Mouse (Mus musculus) neural tube, embryonic 11.5 days (tissue): Measurements from ENCODE around the gene Ak3. TPM values are rescaled to one million over a fixed set of nuclear protein-coding genes. Genes with fewer than 3 reads are reported as not detected.

ENCODE experiments used
- ATAC-seq: fragments of 200-750 bp; cut with Nextera tagmentation; 2 replicates; pipeline ENCODE4 v1.8.0; 2017; ENCODE audit warnings: moderate number of reproducible peaks, mild to moderate bottlenecking, moderate TSS enrichment, moderate library complexity; ENCODE audit not compliant: insufficient read depth, low FRiP score, low TSS enrichment
- DNase-seq: peaks from one replicate; pipeline ENCODE4 v3.0.0-alpha.2; 2015; ENCODE audit warnings: low spot score
- H3K27ac ChIP-seq: fragments of 300-500 bp; sonication (generic); 2 replicates; pipeline ENCODE4 v1.5.1; 2014; ENCODE audit warnings: low read depth, mild to moderate bottlenecking, low read length
- H3K27me3 ChIP-seq: fragments of 300-500 bp; sonication (generic); 2 replicates; pipeline ENCODE4 v1.6.1; 2014; ENCODE audit warnings: mild to moderate bottlenecking, low read length, mixed read lengths; ENCODE audit not compliant: control insufficient read depth, insufficient read depth
- H3K36me3 ChIP-seq: fragments of 300-500 bp; sonication (generic); 2 replicates; pipeline ENCODE4 v1.6.1; 2014; ENCODE audit warnings: mild to moderate bottlenecking, low read length, moderate library complexity, mixed read lengths; ENCODE audit not compliant: control insufficient read depth, insufficient read depth
- H3K4me1 ChIP-seq: fragments of 300-500 bp; sonication (generic); 2 replicates; pipeline ENCODE4 v1.6.1; 2014; ENCODE audit warnings: low read length, mixed read lengths; ENCODE audit not compliant: control insufficient read depth, insufficient read depth
- H3K4me2 ChIP-seq: fragments of 300-500 bp; sonication (generic); 2 replicates; pipeline ENCODE4 v1.6.1; 2014; ENCODE audit warnings: low read depth, mild to moderate bottlenecking, moderate library complexity
- H3K4me3 ChIP-seq: fragments of 300-500 bp; sonication (generic); 2 replicates; pipeline ENCODE4 v1.5.1; 2014; ENCODE audit warnings: low read depth, low read length
- H3K9ac ChIP-seq: fragments of 300-500 bp; sonication (generic); 2 replicates; pipeline ENCODE4 v1.6.1; 2014; ENCODE audit warnings: mild to moderate bottlenecking, low read length
- H3K9me3 ChIP-seq: fragments of 300-500 bp; sonication (generic); 2 replicates; pipeline ENCODE4 v1.6.1; 2016; ENCODE audit warnings: low read length; ENCODE audit not compliant: control insufficient read depth
- WGBS: fragments of 180-500 bp; shearing (Covaris S2); extraction: QIAGEN DNeasy Blood & Tissue Kit; methylation state at CpG from one replicate; pipeline ENCODE4 v1.1.7; 2014; 5-methylcytosine and 5-hydroxymethylcytosine counted together
- polyA plus RNA-seq: library from polyadenylated mRNA; unstranded; fragments of >200 nt; fragmentation: Nextera tagmentation; extraction: Ambion mirVana; gene quantifications from 2 replicates; pipeline ENCODE4 v1.2.1, GENCODE M21; 2014

Ak3 gene
- 78.7 and 82.7 TPM in 2 replicates for polyA plus RNA-seq

DNA sequence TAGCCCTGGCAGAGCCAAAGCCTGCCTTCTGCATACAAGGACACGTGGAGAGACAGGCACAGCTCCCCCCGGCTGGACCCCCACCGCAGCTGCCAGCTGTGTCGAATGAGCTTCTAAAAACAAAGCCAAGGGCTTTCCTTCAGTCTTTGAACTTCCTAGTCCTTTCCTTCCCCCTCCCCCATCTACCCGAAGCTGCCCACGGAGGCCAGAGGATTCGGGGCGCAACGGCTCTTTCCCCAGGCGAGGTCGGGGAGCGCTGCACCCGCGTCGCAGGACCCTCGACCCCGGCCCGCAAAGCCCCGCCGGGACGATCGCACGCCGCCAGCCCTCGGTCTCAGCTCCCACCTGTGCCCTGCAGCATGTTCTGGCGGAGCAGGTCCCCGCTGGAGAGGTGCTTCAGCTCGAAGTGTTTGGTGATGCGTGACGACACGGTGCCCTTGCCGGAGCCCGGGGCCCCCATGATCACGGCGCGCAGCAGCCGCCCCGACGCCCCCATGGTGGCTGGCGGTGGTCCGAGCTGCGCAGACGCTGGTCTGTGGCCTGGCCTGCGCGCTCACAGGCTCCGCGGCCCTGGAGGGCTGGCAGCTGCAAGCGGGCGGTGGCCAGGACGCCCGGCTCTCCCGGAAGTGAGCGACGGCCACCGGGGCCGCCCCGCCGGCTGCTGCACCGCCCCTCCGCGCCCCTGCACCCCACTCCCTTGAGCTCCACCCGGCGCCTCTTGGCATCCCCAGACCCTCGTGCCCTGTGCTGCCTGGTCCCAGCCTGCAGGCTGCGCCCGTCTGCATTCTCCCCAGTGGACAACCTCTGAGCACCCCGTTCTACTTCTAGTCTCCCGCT is at the start of gene Ak3:
Gene Ak3, minus strand, starts transcription at position 628 of the 837 bp plus-strand sequence.
- H3K9ac ChIP-seq: peak within 1 kb of the TSS; percentile 92
- WGBS: under 1% methylated on average over 65 of the region's 68 CpGs
- H3K4me2 ChIP-seq: peak within 1 kb of the TSS; percentile 71
- ATAC-seq (peak; percentile 85), DNase-seq (peak; percentile 79)
- no peaks in the 10 kb centered on the region for H3K36me3 ChIP-seq
- no peaks in the 10 kb centered on the region for H3K9me3 ChIP-seq
- peak within 1 kb of the TSS; percentile 68 for H3K27ac ChIP-seq
- peak within 1 kb of the TSS; percentile 77 for H3K4me3 ChIP-seq
- H3K27me3 ChIP-seq: no peaks in the 10 kb centered on the region
- H3K4me1 ChIP-seq: peaks cover 9% of the 10 kb centered on the region

DNA sequence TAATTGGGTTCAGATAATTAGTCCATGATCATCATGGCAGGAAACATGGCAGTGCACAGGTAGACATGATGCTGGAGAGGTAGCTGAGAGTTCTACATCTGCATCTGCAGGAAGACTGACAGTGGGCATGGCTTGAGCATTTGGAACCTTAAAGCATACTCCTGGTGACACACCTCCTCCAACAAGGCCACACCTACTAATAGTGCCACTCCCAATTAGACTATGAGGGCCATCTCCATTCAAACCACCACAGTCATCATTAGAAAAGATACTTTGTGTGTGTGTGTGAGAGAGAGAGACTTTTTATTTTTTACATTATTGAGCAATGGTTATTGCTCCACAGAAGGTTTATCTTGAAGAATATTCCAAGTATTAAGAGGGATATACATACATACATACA is 44.4 kb upstream of the Ak3 start:
- Histone ChIP-seq H3K36me3 (no peaks in the 10 kb centered on the region), H3K4me1 (no peaks in the 10 kb centered on the region), H3K4me3 (no peak overlapping the region), H3K27me3 (no peaks in the 10 kb centered on the region), H3K9me3 (no peaks in the 10 kb centered on the region), H3K4me2 (no peak overlapping the region), H3K9ac (no peak overlapping the region), H3K27ac (no peak overlapping the region)
- ATAC-seq (no peak), DNase-seq (no peak)

GRCm38 (mm10) chr19:29088628-29089027 is 40.9 kb upstream of the Ak3 start:
- Histone ChIP-seq H3K9ac (no peak overlapping the region), H3K4me1 (no peaks in the 10 kb centered on the region), H3K27ac (no peak overlapping the region), H3K36me3 (no peaks in the 10 kb centered on the region), H3K4me3 (no peak overlapping the region), H3K4me2 (no peak overlapping the region), H3K9me3 (no peaks in the 10 kb centered on the region), H3K27me3 (no peaks in the 10 kb centered on the region)
- WGBS: 83% methylated on average over 6 of the region's 6 CpGs
- no peak for DNase-seq
- no peak for ATAC-seq

DNA sequence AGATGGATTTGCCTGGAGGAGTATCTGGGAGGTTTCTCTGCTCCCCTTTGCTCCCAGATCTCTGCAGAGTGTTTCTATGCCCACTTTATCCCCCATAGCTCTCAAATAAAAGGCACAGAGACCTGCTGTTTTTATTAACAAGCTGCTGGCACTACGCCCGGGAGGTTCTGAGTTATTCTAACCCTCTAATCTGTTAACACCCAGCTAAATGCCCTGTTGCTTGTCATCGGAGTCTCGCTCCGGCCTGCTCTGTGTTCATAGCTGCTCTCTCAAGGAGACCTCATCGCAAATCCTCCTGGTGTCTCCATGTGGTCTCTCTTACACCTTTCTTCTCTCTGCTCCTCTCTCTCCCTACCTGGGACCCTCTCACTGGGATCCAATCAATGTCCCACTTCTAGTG is 27.0 kb upstream of the Ak3 start:
- no peak overlapping the region for H3K4me3 ChIP-seq
- ATAC-seq (no peak), DNase-seq (no peak)
- H3K36me3 ChIP-seq: no peaks in the 10 kb centered on the region
- H3K27me3 ChIP-seq: no peaks in the 10 kb centered on the region
- no peak overlapping the region for H3K27ac ChIP-seq
- WGBS: 84% methylated on average over 6 of the region's 6 CpGs
- H3K4me1 ChIP-seq: no peaks in the 10 kb centered on the region
- H3K9ac ChIP-seq: no peak overlapping the region
- H3K4me2 ChIP-seq: no peak overlapping the region
- H3K9me3 ChIP-seq: no peaks in the 10 kb centered on the region

DNA sequence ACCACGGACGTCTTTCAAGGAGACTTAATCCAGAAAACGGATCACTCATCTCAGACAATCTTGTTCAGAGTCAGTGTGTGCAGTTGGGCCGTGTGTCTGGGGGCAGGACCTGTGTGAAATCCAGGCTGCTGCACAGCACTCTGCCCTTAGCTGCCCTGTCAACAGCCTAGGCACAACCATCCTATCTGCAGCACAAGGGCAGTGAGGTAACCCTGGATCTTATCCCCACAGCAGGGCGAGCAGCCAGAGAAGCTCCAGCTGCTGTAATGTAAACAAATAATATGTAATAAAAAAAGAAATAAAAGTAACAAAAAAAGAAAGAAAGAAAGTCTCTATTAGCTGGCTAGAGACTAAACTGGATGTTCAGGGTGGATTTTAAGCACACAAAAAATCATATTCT is 21.4 kb upstream of the Ak3 start:
- DNase-seq (no peak), ATAC-seq (no peak)
- Histone ChIP-seq H3K27me3 (no peaks in the 10 kb centered on the region), H3K4me3 (no peak overlapping the region), H3K36me3 (no peaks in the 10 kb centered on the region), H3K9ac (no peak overlapping the region), H3K4me1 (peaks cover 4% of the 10 kb centered on the region; the same call in 1 of the 2 replicates), H3K27ac (no peak overlapping the region), H3K9me3 (no peaks in the 10 kb centered on the region), H3K4me2 (no peak overlapping the region)
- 74% methylated on average over 5 of the region's 5 CpGs for WGBS

GRCm38 (mm10) chr19:29066981-29067471 is 19.3 kb upstream of the Ak3 start:
- 0 out of 2 replicates have a peak, but pooled peaks have one; percentile 45 for ATAC-seq
- H3K4me3 ChIP-seq: peak overlapping the region; percentile 16; the same call in 1 of the 2 replicates
- H3K36me3 ChIP-seq: no peaks in the 10 kb centered on the region
- no peak overlapping the region for H3K27ac ChIP-seq
- peak; percentile 63 for DNase-seq
- H3K4me1 ChIP-seq: peaks cover 4% of the 10 kb centered on the region; the same call in 1 of the 2 replicates
- H3K9ac ChIP-seq: peak overlapping the region; percentile 38
- peak overlapping the region; percentile 34 for H3K4me2 ChIP-seq
- 15% methylated on average over 11 of the region's 11 CpGs for WGBS
- no peaks in the 10 kb centered on the region for H3K9me3 ChIP-seq
- H3K27me3 ChIP-seq: no peaks in the 10 kb centered on the region

DNA sequence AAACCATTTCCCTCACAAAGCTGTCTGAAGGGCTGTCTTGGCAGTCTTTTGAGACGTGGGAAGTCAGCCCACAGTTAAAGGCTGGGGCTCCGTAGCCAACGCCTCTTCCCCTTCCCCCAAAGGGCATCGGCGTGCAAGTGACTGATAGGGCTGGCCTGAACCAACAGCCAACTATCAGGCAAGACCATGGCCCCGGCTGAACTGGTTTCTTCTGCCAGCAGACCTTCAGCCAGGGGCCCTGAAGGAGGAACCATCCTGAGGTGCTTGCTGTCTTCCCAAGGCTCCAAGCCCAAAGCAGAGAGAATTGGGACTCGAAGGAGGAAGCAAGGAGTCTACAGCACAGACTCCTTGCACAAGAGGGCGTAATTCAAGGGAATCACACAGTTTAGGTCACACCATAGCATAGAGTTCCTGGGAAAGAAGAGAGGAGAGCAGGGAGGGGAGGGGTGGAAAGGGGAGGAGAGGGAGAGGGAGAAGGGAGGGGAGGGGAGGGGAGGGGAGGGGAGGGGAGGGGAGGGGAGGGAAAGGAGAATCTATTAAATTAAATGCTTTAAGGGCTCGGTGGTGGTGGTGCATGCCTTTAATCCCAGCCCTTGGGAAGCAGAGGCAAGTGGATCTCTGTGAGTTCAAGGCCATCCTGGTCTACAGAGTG is 16.8 kb upstream of the Ak3 start:
- ATAC-seq: no peak
- H3K36me3 ChIP-seq: no peaks in the 10 kb centered on the region
- H3K4me2 ChIP-seq: no peak overlapping the region
- H3K9ac ChIP-seq: no peak overlapping the region
- no peaks in the 10 kb centered on the region for H3K27me3 ChIP-seq
- peaks cover 4% of the 10 kb centered on the region; the same call in 1 of the 2 replicates for H3K4me1 ChIP-seq
- 66% methylated on average over 9 of the region's 9 CpGs for WGBS
- no peak overlapping the region for H3K27ac ChIP-seq
- H3K4me3 ChIP-seq: no peak overlapping the region
- DNase-seq: no peak
- no peaks in the 10 kb centered on the region for H3K9me3 ChIP-seq

DNA sequence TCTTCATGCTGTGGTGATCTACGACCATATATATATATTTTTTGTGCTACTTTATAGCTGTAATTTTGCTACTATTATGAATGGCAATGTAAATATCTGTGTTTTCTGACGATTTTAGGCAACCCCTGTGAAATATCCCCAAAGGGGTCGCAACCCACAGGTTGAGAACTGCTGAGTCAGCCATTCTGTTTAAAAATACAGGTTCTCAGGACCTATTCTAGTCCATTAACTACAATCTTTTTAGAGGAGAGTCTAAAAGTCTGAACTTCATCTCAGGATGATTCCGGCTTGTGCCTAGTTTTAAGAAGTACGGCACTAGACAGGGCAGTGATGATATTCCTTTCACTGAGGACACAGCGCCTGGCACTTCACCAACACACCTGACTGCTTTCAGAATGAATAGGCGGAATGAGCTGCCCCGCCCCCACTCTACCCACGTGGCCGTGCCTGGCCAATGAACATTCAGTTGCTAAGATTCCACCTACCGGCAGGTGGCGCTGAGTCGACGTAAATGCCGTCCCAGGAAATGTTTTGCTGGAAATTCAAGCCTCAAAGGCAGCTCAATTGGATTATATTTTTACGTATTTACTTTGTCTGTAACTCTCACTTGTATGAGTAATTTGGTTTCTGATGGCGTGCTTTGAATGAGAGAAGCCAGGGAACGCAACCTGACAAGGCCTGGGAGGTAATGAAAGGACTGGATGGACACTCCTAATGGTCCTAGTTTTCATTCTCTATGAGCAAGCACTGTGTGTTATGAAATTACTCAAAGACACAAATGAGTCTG is 16.0 kb upstream of the Ak3 start:
- Histone ChIP-seq H3K4me3 (no peak overlapping the region), H3K4me2 (0 out of 2 replicates have a peak overlapping the region, but pooled peaks have one; percentile 23), H3K36me3 (no peaks in the 10 kb centered on the region), H3K27ac (no peak overlapping the region), H3K9me3 (no peaks in the 10 kb centered on the region), H3K4me1 (peaks cover 4% of the 10 kb centered on the region; the same call in 1 of the 2 replicates), H3K9ac (no peak overlapping the region), H3K27me3 (no peaks in the 10 kb centered on the region)
- WGBS: 19% methylated on average over 18 of the region's 18 CpGs
- DNase-seq (peak; percentile 88), ATAC-seq (peak; percentile 74)
